In the genomic region with DNA sequence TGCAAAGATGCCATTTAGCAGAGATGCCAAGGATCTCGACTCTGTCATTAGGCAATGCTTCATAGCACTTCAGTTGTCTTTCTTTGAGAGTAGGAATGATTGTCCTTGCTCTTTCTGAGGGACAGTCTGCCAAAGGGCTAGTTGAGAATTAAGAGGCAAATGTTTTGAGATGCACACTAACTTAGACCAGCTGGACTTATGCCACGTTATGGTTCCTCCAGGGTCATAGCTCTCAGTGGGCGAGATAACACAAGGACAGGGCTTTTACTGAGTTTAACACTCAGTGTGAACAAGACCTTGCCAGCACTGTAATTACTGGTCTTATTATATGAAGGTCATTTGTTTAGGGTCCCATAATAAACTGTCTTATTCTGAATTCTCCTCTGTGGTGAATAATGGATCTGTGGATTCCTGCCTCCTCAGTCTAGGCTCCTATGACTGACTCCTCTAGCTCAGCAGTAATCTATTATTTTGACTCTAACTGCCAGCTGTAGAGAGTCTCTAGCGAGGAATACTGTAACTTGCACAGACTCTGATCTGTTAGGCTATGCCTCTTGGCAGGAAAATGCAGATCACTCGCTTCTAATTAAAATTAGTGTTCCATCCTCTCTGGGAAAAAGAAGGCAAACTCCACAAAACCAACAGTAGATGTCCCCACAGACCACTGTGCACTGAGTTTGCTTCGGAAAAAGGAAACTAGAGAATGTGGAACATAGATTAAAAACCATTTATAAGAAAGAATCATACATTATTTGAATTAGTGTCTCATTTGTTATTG, we compare ENCODE assay signal across 8 mouse cellular contexts.
A peak's percentile ranks its signal among the peaks of the same experiment; 100 is the strongest.
DNase-seq lines count a peak whose midpoint lies in the region; ATAC-seq and TF ChIP-seq lines count a peak whose summit lies in the region.
"Had no signal": no experiment of that assay in that cellular context is flagged by ENCODE, and none has a peak within 500 bp of the region (broad histone marks: within the 10 kb centered on the region; RNA-seq: fewer than 3 reads in every experiment).

No protein-coding gene starts in this region.

- DNase-seq in limb, embryonic 14.5 days (ENCODE audit: low spot score), result peak; percentile 15
- no peak for DNase-seq in limb, embryonic 10.5 days (ENCODE audit: low spot score)
- DNase-seq in layer of hippocampus, adult 2 months (ENCODE audit: low spot score in 2 of 2), result peak; percentile 56
- DNase-seq in retina, postnatal 1 day, result peak; percentile 93
- DNase-seq in thymus, postnatal 4 days, result no peak
- no peak for DNase-seq in heart, postnatal 36 days

- TF ChIP-seq CTCF in layer of hippocampus, adult 2 months (conservative IDR thresholded peaks at IDR 0.05), result peak; percentile 88

- H3K9me3 ChIP-seq in limb, embryonic 14.5 days (ENCODE audit: control insufficient read depth, low read length), result no peaks in the 10 kb centered on the region
- no peaks in the 10 kb centered on the region for H3K9me3 ChIP-seq in limb, embryonic 10.5 days (replicated peaks)
- no peaks in the 10 kb centered on the region for H3K9me3 ChIP-seq in forebrain, embryonic 12.5 days
- H3K9me3 ChIP-seq: heart, embryonic 13.5 days had no signal

- no peak for TF ChIP-seq POLR2A in limb, embryonic 14.5 days (IDR thresholded peaks at IDR 0.05; ENCODE audit: borderline replicate concordance, extremely low read depth, insufficient read depth, insufficient read length)

- ATAC-seq in limb, embryonic 14.5 days (ENCODE audit: low FRiP score, low read depth), result no peak
- ATAC-seq in forebrain, embryonic 12.5 days (ENCODE audit: low FRiP score), result peak; percentile 54; the same call in 1 of the 2 replicates

- H3K4me1 ChIP-seq in limb, embryonic 14.5 days (ENCODE audit: control insufficient read depth, insufficient read depth, low read length), result no peaks in the 10 kb centered on the region; the same call in 1 of the 2 replicates
- H3K4me1 ChIP-seq in limb, embryonic 10.5 days, result peaks cover 6% of the 10 kb centered on the region; the same call in 1 of the 2 replicates
- peaks cover 14% of the 10 kb centered on the region for H3K4me1 ChIP-seq in forebrain, embryonic 12.5 days
- H3K4me1 ChIP-seq: heart, embryonic 13.5 days had no signal

- no peaks in the 10 kb centered on the region for H3K27me3 ChIP-seq in limb, embryonic 14.5 days (ENCODE audit: control insufficient read depth, insufficient read depth, low read length)
- H3K27me3 ChIP-seq in limb, embryonic 10.5 days (ENCODE audit: low read depth, poor library complexity, severe bottlenecking), result no peaks in the 10 kb centered on the region
- 0 out of 2 replicates have a peak, but pooled peaks cover 3% of the 10 kb centered on the region for H3K27me3 ChIP-seq in forebrain, embryonic 12.5 days
- H3K27me3 ChIP-seq: heart, embryonic 13.5 days had no signal

- WGBS in limb, embryonic 14.5 days, result 50% methylated on average over 6 of the region's 6 CpGs
- 72% methylated on average over 6 of the region's 6 CpGs for WGBS in limb, embryonic 10.5 days
- WGBS in forebrain, embryonic 12.5 days, result 50% methylated on average over 6 of the region's 6 CpGs

- H3K4me3 ChIP-seq in limb, embryonic 14.5 days (replicated peaks; ENCODE audit: low read length), result no peak overlapping the region
- no peak overlapping the region for H3K4me3 ChIP-seq in limb, embryonic 10.5 days
- no peak overlapping the region for H3K4me3 ChIP-seq in forebrain, embryonic 12.5 days (replicated peaks)
- no peak overlapping the region for H3K4me3 ChIP-seq in layer of hippocampus, adult 2 months
- H3K4me3 ChIP-seq: heart, embryonic 13.5 days had no signal

- H3K4me2 ChIP-seq in limb, embryonic 14.5 days (replicated peaks; ENCODE audit: low read depth, low read length, severe bottlenecking), result no peak overlapping the region
- H3K4me2 ChIP-seq in forebrain, embryonic 12.5 days, result no peak overlapping the region
- H3K4me2 ChIP-seq: heart, embryonic 13.5 days had no signal

- no peak overlapping the region for H3K9ac ChIP-seq in limb, embryonic 14.5 days (ENCODE audit: low read depth, low read length, severe bottlenecking)
- no peak overlapping the region for H3K9ac ChIP-seq in forebrain, embryonic 12.5 days
- H3K9ac ChIP-seq: heart, embryonic 13.5 days had no signal

- no peak overlapping the region for H3K27ac ChIP-seq in limb, embryonic 14.5 days (replicated peaks; ENCODE audit: low read depth, low read length)
- no peak overlapping the region for H3K27ac ChIP-seq in limb, embryonic 10.5 days
- no peak overlapping the region for H3K27ac ChIP-seq in forebrain, embryonic 12.5 days
- H3K27ac ChIP-seq in layer of hippocampus, adult 2 months, result peak overlapping the region; percentile 73; the same call in 1 of the 2 replicates
- H3K27ac ChIP-seq: heart, embryonic 13.5 days had no signal

- H3K36me3 ChIP-seq in limb, embryonic 14.5 days (ENCODE audit: control insufficient read depth, insufficient read depth, low read length), result no peaks in the 10 kb centered on the region
- no peaks in the 10 kb centered on the region for H3K36me3 ChIP-seq in limb, embryonic 10.5 days
- H3K36me3 ChIP-seq in forebrain, embryonic 12.5 days (replicated peaks), result no peaks in the 10 kb centered on the region
- H3K36me3 ChIP-seq: heart, embryonic 13.5 days had no signal

- intact Hi-C loops in heart, postnatal 36 days (cut with DNase I), result loop anchor here (10.0 kb wide), 1 partner anchor 1472 kb away; no protein-coding TSS in a partner anchor

Comparison
In these comparisons a context has a peak if more than half of its experiments do, and no peak if none do; other contexts are left out.
1. DNase-seq: peak in limb, embryonic 14.5 days (single experiment), layer of hippocampus, adult 2 months (2 of 2) and retina, postnatal 1 day (single experiment); none in limb, embryonic 10.5 days (single experiment), thymus, postnatal 4 days (single experiment) and heart, postnatal 36 days (0 of 2).